Mouse (Mus musculus) layer of hippocampus, adult 2 months (tissue): ENCODE results near the gene Pard6a. TPM values are rescaled to one million over a fixed set of nuclear protein-coding genes. Genes with fewer than 3 reads are reported as not detected.

Source experiments
- DNase-seq, 2 experiments: peaks; one replicate each; pipeline ENCODE4 v3.0.0; 2022; ENCODE audit warnings: low spot score in 2 of 2
- H3K27ac ChIP-seq: fragments of 200-600 bp; 2 replicates; pipeline ENCODE4 v1.8.1; 2022
- H3K4me3 ChIP-seq: fragments of 200-600 bp; 2 replicates; pipeline ENCODE4 v1.8.1; 2022; ENCODE audit warnings: mild to moderate bottlenecking
- CTCF ChIP-seq: fragments of 200-600 bp; conservative IDR thresholded peaks from 2 replicates; pipeline ENCODE4 v1.8.1; 2022; ENCODE audit warnings: antibody characterized with exemption, mild to moderate bottlenecking, moderate library complexity
- total RNA-seq, 2 experiments: library from RNA; stranded (reverse); gene quantifications; 2 replicates each; pipeline ENCODE4 v1.2.3; 2021

Pard6a gene
- total RNA-seq, 2 experiments from 2014 or later = 32.7 to 35.4 TPM

DNA sequence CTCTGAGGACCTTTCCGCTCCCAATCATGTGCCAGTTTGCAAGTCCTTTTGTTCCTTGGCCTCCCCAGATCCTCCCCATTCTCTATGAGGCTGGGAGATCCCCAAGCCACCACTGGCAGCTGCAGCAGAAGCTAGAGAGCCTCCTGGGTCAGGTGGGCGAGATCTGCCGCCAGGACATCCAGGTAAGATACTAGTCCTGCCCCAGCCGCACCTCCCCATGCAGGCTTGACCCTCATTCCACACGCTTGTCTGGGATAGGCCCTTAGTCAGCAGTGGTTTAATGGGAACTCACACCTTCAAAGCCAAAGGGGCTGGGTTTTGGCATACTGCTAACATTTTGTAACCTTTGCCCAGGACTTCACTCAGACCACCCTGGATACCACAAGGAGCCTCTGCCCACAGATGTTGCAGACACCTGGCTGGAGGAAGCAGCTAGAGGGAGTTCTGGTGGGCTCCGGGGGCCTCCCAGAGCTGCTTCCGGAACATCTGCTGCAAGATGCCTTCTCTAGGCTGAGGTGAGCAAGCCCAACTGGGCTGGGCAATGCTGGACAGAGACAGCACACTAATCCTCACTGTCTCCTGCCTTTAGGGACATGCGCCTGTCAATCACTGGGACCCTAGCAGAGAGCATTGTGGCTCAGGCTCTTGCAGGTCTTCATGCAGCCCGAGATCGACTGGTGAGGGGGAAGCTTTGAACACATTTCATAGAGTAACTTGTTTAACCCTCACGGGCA is 8.3 kb upstream of the Pard6a start:
- no peak overlapping the region for H3K27ac ChIP-seq
- DNase-seq = no peak
- TF ChIP-seq CTCF = no peak
- no peak overlapping the region for H3K4me3 ChIP-seq

DNA sequence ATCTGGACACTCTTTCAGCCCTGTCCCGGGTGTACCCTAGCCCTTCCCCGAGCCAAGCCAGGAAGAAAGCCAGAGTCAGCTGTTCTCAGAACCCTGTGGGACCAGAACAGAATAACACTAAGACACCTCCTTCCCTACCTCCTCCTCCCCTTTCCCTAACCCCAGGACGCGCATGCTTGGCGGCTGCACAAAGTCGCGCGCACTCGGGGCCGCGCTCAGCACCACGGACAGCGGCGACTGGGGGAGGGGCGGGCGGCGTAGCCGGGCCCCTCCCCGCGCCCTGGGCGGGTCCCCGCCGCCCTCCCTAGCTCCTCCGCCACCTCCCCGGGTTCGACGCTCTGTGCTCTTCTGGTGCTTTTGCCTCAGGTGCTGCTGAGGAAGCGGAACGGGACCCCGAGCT is 7.3 kb upstream of the Pard6a start:
- peak; percentile 81 to 87 for DNase-seq
- H3K4me3 ChIP-seq = peak overlapping the region; percentile 80
- H3K27ac ChIP-seq = peak overlapping the region; percentile 96
- TF ChIP-seq CTCF = no peak

DNA sequence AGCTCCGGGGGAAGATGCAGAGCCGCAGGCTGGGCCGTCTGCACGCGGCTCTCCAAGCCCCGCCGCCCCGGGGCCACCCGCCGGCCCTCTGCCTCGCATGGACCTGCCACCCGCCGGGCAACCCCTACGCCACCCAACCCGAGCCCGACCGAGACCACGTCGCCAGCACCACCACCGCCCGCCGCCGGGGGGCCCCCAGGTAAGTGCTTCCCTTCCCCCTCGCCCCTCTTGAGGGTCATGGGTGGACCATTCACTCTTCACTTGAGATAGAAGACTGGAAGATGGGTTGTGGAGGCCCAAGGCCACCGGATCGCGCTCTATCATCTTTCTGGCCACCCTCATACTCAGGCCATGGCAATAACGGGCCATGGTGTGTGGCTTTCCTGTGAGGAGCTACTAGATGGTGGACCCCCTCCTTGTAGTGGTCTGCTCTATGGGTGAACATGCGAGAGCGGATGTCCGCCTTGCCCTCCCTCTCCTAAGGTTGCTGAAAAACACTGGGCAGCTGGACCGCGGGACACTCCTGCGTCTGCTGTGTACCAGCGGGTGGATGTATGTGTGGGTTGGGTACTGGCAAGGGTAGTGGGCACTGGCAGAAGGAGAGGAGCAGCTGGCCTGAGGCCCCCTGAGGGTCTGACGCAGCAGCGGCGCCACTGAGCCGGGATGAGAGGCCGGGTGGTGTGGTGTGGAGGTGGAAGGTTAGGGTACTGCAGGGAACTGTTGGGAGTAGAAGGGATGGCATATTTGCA is 6.7 kb upstream of the Pard6a start:
- DNase-seq = no peak
- H3K4me3 ChIP-seq = peak overlapping the region; percentile 80
- peak; percentile 67 for TF ChIP-seq CTCF
- peak overlapping the region; percentile 96 for H3K27ac ChIP-seq

DNA sequence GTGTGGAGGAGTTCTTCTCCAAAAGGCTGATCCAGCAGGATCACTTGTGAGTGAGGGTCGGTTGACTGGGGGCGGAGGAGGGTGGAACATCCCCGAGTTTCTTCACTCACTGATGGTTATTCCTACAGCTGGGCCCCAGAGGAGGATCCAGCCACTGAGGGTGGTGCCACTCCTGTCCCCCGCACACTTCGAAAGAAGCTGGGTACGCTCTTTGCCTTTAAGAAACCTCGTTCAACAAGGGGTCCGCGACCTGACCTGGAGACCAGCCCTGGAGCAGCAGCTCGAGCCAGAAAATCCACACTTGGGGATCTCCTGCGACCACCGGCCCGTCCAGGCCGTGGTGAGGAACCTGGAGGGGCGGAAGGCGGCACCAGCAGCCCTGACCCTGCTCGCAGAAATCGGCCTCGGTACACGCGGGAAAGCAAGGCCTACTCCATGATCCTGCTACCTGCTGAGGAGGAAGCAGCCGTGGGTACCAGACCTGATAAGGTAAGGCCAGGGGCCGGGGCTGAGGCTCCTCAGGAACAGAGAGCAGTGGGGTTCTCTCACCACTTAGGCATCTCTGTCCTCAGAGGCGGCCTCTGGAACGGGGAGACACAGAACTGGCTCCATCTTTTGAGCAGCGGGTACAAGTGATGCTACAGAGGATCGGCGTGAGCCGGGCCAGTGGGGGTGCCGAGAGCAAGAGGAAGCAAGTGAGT is 5.7 kb upstream of the Pard6a start:
- peak overlapping the region; percentile 80 for H3K4me3 ChIP-seq
- peak overlapping the region; percentile 96 for H3K27ac ChIP-seq
- no peak for DNase-seq
- TF ChIP-seq CTCF = no peak

DNA sequence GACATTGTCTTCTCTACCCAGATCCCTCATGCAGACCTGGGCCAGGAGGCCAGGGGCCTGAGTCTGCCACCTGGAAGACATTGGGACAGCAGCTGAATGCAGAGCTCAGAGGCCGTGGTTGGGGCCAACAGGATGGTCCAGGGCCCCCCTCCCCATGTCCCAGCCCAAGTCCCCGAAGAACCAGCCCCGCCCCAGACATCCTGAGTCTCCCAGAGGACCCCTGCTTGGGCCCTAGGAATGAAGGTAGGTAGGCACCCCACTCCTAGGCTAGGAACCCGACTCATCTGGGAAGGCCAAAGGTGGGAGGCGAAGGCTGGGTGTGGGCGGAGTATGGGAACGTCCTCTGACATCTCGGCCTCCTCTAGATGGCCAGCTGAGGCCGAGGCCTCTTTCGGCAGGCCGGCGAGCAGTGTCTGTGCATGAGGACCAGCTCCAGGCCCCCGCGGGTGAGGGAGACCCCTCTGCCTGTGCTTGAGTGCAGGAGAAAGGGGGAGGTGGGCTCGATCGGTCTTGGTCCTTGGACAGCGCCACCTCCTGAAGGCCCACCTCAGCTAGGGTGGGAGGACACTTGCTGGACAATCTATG is 3.7 kb upstream of the Pard6a start:
- no peak for DNase-seq
- Histone ChIP-seq H3K27ac (no peak overlapping the region), H3K4me3 (no peak overlapping the region)
- no peak for TF ChIP-seq CTCF

DNA sequence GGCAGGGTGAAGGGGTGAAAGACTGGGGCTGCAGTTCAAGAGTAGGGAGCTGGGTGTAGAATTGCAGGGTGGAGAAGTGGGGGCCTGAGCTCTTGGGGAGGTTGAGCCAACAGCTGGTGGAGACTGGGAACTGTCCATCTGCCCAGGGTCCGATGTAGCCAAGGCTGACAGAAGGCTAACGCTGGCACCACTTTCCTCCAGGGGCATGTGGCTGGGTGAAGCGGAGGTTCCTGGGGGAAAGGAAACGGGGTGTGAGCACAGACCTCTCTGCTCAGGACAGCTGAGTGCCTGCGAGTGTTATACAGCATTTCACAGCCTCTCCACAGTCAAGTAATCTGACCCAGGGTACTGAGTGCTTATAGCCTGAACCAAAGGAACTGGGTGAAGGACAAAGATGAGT is 2.2 kb upstream of the Pard6a start:
- Histone ChIP-seq H3K27ac (no peak overlapping the region), H3K4me3 (no peak overlapping the region)
- no peak for TF ChIP-seq CTCF
- DNase-seq = no peak

DNA sequence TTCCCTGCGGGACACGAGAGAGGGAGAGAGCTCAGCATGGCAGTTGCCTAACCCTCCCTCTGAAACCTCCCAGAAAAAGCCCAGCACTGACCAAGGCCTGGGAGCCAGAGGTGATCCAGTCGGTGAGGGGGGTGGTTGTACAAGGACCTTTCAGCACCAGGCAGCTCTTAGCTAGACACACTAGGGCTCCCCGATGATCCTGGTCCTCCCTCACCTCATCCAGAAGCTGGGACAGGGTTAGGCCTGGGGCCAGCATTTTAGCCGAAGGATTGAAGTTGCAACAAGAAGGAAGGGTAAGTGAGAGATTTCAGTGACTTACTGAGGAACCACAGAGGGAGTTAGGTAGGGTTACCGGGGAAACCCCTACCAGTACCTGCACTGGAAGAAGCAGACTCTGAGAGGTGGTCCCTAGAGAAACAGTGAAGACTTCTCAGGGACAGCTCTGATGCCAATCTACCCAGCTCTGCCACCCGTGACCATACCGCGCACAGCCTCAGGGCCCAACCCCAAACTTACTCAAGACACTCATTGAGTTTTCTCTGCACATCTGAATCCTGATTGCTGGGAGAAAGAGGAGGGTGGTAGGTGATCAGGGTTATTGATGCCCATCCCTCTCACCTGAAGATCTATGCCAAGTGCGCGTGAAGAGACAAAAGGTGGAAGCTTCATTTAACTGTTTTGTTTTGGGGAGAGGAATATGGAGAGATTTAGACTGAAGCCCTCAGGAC is 1.3 kb upstream of the Pard6a start:
- Histone ChIP-seq H3K27ac (no peak overlapping the region), H3K4me3 (peak overlapping the region; percentile 85)
- TF ChIP-seq CTCF = no peak
- DNase-seq = no peak

DNA sequence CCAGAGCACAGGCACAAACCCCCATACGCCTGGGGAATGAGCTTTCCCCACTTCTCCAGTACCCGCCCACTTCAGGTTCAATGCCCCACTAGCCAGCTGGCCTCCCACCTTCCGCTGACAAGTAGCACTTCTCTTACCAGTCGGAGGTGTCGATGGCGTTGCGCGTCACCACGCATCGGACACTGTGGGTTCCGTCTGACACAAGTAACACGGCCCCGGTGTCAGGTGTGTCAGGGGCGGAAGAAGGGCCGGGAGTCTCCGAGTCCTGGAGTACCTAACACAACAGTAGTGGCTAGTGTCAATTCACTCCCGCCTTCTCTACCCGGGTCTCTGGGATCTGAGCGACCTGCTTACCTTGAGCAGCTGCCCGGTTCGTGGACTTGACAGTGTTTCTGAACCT is 382 bp upstream of the Pard6a start:
- TF ChIP-seq CTCF = no peak
- Histone ChIP-seq H3K27ac (peak overlapping the region; percentile 96), H3K4me3 (peak overlapping the region; percentile 85)
- DNase-seq = peak in 1 of 2 experiments; percentile 47

DNA sequence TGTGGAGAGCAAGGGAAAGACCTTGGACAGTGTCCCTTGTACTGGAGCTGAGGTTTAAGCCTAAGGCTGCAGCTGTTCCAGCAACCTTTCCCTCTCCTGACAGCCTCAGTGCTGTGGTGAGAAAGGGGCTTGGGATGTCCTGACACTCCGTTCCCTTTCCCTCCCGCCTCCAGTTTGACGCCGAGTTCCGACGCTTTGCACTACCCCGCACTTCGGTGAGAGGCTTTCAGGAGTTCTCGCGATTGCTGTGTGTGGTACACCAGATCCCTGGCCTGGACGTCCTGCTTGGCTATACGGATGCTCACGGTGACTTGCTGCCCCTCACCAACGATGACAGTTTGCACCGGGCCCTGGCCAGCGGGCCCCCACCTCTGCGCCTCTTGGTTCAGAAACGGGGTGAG is 1.1 kb downstream of the Pard6a start:
- TF ChIP-seq CTCF = no peak
- H3K4me3 ChIP-seq = peak overlapping the region; percentile 85
- DNase-seq = no peak
- peak overlapping the region; percentile 96 for H3K27ac ChIP-seq

DNA sequence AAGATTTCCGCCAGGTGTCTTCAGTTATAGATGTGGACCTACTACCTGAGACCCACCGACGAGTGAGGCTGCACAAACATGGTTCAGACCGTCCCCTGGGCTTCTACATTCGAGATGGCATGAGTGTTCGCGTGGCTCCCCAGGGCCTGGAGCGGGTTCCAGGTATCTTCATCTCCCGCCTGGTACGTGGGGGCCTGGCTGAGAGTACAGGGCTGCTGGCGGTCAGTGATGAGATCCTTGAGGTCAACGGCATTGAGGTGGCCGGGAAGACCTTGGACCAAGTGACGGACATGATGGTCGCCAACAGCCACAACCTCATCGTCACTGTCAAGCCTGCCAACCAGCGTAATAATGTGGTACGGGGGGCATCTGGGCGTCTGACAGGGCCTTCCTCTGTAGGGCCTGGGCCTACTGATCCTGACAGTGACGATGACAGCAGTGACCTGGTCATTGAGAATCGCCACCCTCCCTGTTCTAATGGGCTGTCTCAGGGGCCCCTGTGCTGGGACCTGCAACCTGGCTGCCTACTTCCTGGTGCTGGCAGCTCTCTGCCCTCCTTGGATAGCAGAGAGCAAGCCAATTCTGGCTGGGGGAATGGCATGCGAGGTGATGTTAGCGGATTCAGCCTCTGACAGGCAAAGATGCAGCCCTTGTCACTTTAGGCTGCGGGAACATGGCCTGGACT is 1.9 kb downstream of the Pard6a start:
- H3K4me3 ChIP-seq = no peak overlapping the region
- no peak for DNase-seq
- no peak for TF ChIP-seq CTCF
- no peak overlapping the region for H3K27ac ChIP-seq

DNA sequence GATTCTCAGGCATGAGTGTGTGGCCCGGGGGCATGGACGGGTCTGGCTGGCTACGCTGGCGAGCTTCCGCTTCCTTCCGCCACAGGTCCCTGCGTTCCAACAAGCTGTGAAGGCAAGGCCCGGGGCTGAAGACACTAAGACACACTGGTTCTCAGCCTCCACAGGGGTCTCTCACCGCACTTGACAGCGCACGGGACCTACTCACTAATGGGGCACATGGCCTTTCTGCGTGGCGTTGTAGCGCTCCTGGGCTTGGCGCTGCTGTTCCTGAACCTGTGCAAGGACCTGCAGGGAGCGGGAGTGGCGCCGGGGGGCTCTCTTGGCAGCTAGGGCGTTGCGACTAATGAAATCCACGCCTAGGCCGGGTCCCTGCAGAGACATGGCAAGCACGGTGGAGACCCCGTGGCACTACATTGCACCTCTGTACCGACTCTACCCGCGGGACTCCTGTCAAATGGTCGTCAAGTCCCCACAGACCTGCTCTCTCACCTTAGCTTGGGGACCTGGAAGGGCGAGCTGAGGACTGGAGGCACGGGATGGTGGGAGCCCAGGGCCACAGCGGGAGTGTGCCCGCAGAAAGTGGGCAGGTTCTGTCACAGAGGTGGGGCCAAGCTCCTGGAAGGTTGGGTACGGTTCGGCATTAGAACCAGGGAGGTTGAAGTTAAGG is 3.3 kb downstream of the Pard6a start:
- Histone ChIP-seq H3K4me3 (no peak overlapping the region), H3K27ac (no peak overlapping the region)
- TF ChIP-seq CTCF = no peak
- no peak for DNase-seq
